Mouse (Mus musculus) common myeloid progenitor, adult 5-6 weeks (primary cell): ENCODE measurements around the gene Tram2. TPM values are rescaled to one million over a fixed set of nuclear protein-coding genes. Genes with fewer than 3 reads are reported as not detected.

Source experiments
- ATAC-seq: replicated peaks from 2 replicates; pipeline ENCODE4 v1.8.0; 2016; ENCODE audit warnings: low read depth, mild to moderate bottlenecking, moderate TSS enrichment, inconsistent platforms; ENCODE audit not compliant: poor library complexity, severe bottlenecking
- total RNA-seq: library from RNA; stranded (forward); fragments of 200-1000, 187-1606 nt; gene quantifications from 2 replicates; pipeline ENCODE4 v1.2.3, GENCODE M21; 2017

Tram2 gene
- total RNA-seq, 1 experiment from 2014 or later: 4.5 TPM

- ATAC-seq: peak; percentile 57
These were observed 9.1 kb downstream of the Tram2 start for GRCm38 (mm10) chr1:21069830-21070522.

- peak; percentile 42; the same call in 1 of the 2 replicates for ATAC-seq
These were observed 10.5 kb downstream of the Tram2 start for GRCm38 (mm10) chr1:21068491-21068890.

GRCm38 (mm10) chr1:21067536-21068221 lies 11.3 kb downstream of the Tram2 start:
- no peak for ATAC-seq

DNA sequence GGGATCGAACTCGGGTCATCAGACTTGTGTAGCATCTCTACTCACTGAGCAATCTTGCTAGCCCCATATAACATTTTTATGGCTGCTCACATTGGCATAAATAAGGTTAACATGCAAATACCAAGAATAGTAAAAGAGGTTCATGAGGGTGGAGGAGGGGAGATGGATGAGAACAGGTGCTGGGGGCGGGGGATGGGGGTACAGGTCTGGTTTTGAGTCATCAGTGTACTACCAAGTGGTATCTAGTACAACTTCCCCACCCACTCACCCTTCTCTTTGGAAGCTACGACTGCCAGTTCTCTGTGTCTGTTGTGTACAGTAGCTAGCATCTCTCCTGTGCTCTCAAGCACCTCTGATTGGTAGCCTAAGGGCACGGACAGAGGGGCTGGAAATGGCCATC lies 14.9 kb downstream of the Tram2 start:
- no peak for ATAC-seq

DNA sequence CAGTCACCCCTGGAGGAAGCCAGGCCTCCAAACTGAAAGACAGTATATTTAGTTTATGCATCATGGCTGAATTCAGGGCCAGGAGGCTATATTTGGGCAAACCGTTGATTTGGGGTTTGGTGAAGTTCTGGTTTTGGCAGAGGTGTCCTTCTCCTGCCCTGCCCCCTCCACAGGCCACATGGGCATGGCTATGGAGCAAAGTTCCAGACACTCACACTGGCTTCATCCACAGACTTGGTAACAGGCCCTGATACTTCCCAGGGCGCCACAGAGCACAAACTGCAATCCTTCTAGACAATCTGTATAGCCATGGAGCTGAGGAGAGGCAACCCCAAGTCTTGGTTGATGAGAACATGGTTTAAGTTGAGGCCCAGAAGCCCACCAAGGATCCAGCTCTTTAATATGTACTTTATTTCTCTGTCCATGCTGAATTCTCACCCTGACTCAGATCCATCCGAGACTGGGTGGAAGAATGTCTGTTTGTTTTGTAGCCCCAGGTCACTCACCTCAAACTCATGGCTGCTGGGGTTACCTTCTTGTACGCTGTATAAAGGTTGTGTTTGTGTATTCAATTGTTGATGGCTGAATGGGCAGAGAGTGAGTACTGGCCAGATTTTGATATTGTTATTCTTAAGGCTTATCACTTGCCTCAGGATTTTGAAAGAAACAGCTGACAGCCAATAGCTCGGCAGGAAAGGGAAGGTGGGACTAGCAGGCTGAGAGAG lies 19.5 kb downstream of the Tram2 start:
- ATAC-seq: no peak

- ATAC-seq: no peak
These were observed 26.0 kb downstream of the Tram2 start for GRCm38 (mm10) chr1:21053009-21053408.

- ATAC-seq: no peak
These were observed 26.4 kb downstream of the Tram2 start for GRCm38 (mm10) chr1:21052608-21053007.

DNA sequence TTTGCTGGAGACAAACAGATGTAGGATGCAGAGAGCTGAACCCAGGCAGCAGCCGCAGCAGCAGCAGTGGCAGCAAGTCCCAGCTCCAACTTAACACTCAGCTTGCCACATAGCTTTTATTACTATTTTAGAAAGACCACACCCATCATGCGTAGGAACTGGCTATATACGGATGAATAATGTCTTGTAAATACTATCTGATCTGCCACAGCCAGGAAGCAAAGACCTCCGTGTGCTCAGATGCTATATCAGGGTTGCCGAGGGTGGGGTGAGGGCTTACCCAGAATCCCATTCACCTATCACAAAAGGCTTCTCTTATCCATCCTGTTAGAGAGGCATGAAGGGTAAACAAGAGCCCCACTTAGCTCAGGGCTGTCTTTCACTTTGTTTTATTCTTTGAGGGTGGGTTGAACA lies 26.9 kb downstream of the Tram2 start:
- peak; percentile 55 for ATAC-seq

DNA sequence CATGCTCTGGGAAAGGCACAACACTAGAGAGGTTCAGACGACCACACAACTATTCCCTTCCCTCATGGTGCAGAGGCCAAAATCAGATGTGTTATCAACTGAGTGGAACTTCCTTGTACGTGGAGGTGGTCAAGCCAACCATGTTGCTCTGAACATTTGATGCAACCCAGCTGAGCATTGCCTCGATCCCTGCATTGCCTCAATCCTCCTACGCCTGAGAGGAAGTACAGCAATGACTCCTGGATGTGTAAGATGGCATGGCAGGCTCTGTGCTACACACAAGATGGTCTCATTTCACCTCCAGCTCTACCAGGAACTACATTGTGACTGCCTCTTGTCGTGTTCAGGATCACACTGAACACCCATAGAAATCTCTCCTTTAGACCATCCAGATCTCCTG lies 30.0 kb downstream of the Tram2 start:
- ATAC-seq: peak; percentile 26; the same call in 1 of the 2 replicates

DNA sequence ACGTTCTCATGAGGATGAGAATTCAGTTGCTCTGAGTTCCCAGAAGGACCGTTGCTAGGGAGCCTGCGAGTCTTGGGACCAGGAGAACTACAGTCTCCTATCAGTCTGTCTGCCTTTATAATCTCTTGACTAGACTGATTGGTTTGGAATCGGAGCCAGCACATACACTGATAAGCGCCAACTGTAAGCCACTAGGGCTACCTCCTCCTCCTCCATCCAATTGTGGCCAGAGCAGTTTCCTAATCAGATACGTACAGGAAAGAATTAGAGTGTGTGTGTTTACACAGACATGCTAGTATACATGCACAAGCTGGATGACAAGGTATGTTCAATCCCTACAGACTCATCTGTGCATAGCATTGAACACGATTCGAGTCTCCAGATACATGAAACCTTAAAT lies 30.6 kb downstream of the Tram2 start:
- ATAC-seq: peak; percentile 53

GRCm38 (mm10) chr1:21042461-21042860 lies 36.6 kb downstream of the Tram2 start:
- ATAC-seq: no peak

- ATAC-seq: no peak
These were observed 38.3 kb downstream of the Tram2 start for GRCm38 (mm10) chr1:21040610-21041326.

GRCm38 (mm10) chr1:21040173-21040572 lies 38.9 kb downstream of the Tram2 start:
- ATAC-seq: no peak

GRCm38 (mm10) chr1:21039564-21039963 lies 39.5 kb downstream of the Tram2 start:
- ATAC-seq: no peak

GRCm38 (mm10) chr1:21037881-21038601 lies 41.0 kb downstream of the Tram2 start:
- ATAC-seq: no peak

DNA sequence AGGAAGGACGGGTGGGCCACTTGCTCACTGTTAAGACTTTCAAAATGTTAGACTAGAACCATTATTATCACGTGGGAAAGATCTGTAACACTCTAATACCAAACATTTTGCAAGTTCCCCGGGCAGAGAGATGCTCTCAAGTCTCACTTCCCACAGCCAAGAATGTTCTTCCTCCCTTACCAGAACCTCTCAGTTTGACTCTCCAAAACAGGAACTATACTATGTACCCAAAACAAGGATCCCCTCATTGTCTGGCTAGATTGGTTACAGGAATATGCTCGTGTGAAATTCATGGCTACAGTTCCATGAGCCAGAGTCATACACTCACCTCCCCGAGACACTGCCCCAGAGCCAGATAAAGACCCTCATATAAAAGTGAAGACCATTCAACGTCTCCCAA lies 43.2 kb downstream of the Tram2 start:
- peak; percentile 79 for ATAC-seq

DNA sequence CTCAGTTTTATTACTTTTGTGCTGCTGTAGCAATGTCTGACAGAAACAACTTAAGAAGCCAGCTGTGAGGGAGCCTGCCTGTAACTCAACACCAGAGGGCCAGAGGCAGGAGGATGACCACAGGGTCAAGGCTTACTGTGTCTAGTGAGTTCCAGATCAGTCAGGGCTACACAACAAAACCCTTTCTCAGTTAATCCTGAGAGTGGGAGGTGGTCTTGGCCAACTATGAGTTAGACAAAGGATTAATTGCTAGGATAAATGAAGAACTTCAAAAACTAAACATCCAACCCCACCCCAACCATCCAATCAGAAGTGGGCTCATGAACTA lies 45.3 kb downstream of the Tram2 start:
- ATAC-seq: no peak

DNA sequence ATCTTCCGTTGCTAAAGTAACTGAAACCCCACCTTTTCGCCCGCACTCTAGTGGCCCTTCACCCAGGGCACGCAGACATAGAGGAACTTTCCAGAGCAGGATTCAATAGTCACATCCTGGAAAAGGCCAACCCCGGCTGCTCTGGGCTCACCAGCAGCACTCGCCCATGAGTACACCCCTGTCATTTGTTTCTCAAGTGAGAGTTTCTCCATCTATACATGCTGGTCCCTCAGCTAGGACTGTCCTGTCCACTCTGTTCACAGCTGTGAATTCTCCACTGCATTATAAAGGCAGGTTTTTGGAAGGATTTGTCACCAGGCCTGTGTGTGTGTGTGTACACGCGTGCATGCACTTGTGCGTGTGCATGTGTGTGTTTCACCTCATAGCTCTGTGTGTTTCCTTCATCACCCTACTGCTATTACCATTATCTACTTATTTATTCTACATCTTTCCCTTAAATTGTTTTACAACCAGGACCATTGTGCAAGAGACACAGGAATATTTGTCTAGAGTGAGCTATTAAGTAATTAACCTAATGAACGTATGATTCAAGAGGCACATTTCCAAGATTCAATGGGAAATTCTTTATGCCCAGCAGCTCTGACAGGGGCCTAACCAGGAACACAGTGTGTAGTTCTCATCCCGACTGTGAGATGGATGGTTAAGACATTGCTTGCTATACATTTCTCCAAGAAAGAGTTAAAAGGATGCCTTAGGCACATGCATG lies 45.8 kb downstream of the Tram2 start:
- no peak for ATAC-seq

GRCm38 (mm10) chr1:21031650-21032049 lies 47.4 kb downstream of the Tram2 start:
- ATAC-seq: peak; percentile 64
